Mouse (Mus musculus) stomach, embryonic 15.5 days (tissue): Measurements from ENCODE around the gene Nfe2l1. TPM values are rescaled to one million over a fixed set of nuclear protein-coding genes. Genes with fewer than 3 reads are reported as not detected.

Source experiments
- ATAC-seq: fragments of 200-750 bp; cut with Nextera tagmentation; 2 replicates; pipeline ENCODE4 v1.8.0; 2017; ENCODE audit warnings: low read depth, moderate number of reproducible peaks, moderate TSS enrichment; ENCODE audit not compliant: insufficient read depth, low FRiP score
- H3K27ac ChIP-seq: fragments of 300-500 bp; sonication (generic); 2 replicates; pipeline ENCODE4 v1.5.1; 2015; ENCODE audit warnings: mild to moderate bottlenecking, inconsistent platforms
- H3K27me3 ChIP-seq: fragments of 300-500 bp; sonication (generic); replicated peaks from 2 replicates; pipeline ENCODE4 v1.6.1; 2015; ENCODE audit warnings: inconsistent platforms
- H3K36me3 ChIP-seq: fragments of 300-500 bp; sonication (generic); 2 replicates; pipeline ENCODE4 v1.6.1; 2015; ENCODE audit warnings: inconsistent platforms
- H3K4me1 ChIP-seq: fragments of 300-500 bp; sonication (generic); 2 replicates; pipeline ENCODE4 v1.6.1; 2015; ENCODE audit warnings: inconsistent platforms
- H3K4me2 ChIP-seq: fragments of 300-500 bp; sonication (generic); 2 replicates; pipeline ENCODE4 v1.6.1; 2015; ENCODE audit warnings: mild to moderate bottlenecking, inconsistent platforms
- H3K4me3 ChIP-seq: fragments of 300-500 bp; sonication (generic); replicated peaks from 2 replicates; pipeline ENCODE4 v1.5.1; 2015; ENCODE audit warnings: inconsistent platforms
- H3K9ac ChIP-seq: fragments of 300-500 bp; sonication (generic); 2 replicates; pipeline ENCODE4 v1.6.1; 2015; ENCODE audit warnings: inconsistent platforms
- H3K9me3 ChIP-seq: fragments of 300-500 bp; sonication (generic); 2 replicates; pipeline ENCODE4 v1.6.1; 2016; ENCODE audit warnings: inconsistent platforms
- WGBS: fragments of 180-500 bp; shearing (Covaris S2); methylation state at CpG from one replicate; pipeline ENCODE4 v1.1.7; 2015; 5-methylcytosine and 5-hydroxymethylcytosine counted together
- polyA plus RNA-seq: library from polyadenylated mRNA; unstranded; fragments of >200 nt; fragmentation: Nextera tagmentation; extraction: Ambion mirVana; gene quantifications from 2 replicates; pipeline ENCODE4 v1.2.1, GENCODE M21; 2015

Gene Nfe2l1
- polyA plus RNA-seq, 1 experiment from 2014 or later = 52.6 TPM

DNA sequence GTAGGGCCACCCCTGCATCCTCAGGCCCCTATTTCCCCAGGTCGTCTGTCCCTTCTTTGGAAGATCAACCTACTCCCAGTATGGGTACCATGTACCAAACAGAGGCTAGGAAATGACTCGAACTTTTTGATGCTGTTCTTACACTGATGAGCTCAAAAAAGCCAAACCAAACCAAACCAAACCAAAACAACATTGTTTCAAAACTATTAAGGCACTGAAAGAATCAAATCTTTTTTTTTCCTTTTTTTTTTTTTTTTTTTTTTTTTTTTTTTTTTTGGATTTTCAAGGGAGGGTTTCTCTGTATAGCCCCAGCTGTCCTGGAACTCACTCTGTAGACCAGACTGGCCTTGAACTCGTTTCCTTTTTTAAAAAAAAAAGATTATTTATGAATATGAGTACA, 13.9 kb upstream of the Nfe2l1 start:
- H3K4me2 ChIP-seq = no peak overlapping the region
- no peak overlapping the region for H3K27ac ChIP-seq
- ATAC-seq = no peak
- H3K27me3 ChIP-seq = no peaks in the 10 kb centered on the region
- no peaks in the 10 kb centered on the region; the same call in 1 of the 2 replicates for H3K4me1 ChIP-seq
- 64% methylated on average over 3 of the region's 3 CpGs for WGBS
- no peaks in the 10 kb centered on the region for H3K36me3 ChIP-seq
- no peak overlapping the region for H3K4me3 ChIP-seq
- H3K9me3 ChIP-seq = no peaks in the 10 kb centered on the region
- H3K9ac ChIP-seq = no peak overlapping the region

DNA sequence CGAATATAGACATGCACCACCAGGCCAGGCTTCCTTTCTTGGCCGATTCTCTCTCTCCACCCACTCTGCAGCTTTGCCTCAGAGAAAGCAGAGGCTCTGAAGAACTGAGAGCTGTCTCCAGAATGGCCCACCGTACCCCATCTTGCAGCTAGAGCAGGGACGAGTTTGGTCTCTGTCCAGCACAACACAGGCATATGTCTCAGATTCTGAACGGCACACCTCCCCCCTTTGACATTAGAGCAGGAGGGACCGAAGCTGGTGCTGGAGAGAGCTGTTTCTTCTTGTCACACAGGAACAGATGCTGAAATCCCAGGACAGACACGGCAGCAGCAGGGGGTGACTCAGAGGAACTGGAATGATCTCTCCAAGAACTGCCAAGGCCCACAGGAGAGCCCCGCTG, 10.5 kb upstream of the Nfe2l1 start:
- ATAC-seq = no peak
- H3K4me2 ChIP-seq = no peak overlapping the region
- H3K4me3 ChIP-seq = no peak overlapping the region
- H3K4me1 ChIP-seq = no peaks in the 10 kb centered on the region; the same call in 1 of the 2 replicates
- H3K9ac ChIP-seq = no peak overlapping the region
- WGBS = 39% methylated on average over 8 of the region's 8 CpGs
- H3K36me3 ChIP-seq = no peaks in the 10 kb centered on the region
- H3K9me3 ChIP-seq = no peaks in the 10 kb centered on the region
- H3K27me3 ChIP-seq = no peaks in the 10 kb centered on the region
- no peak overlapping the region for H3K27ac ChIP-seq

DNA sequence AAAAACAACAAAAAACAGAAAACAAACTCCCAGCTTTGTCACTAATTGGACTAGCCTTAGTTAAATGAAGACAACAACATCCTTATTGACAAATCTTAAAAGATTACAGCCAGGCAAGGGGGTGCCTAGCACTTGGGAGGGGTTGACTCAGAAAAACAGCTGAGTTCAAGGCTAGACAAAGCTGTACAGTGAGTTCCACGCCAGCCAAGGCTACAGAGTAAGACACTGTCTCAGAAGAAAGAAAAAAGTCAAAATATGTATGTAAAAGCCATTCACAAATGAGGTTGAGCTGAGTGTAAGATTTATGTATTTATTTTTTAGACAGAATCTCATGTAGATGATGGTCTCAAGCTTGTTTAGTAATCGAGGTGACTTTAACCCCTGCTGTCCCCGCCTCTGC, 10.1 kb upstream of the Nfe2l1 start:
- no peak for ATAC-seq

DNA sequence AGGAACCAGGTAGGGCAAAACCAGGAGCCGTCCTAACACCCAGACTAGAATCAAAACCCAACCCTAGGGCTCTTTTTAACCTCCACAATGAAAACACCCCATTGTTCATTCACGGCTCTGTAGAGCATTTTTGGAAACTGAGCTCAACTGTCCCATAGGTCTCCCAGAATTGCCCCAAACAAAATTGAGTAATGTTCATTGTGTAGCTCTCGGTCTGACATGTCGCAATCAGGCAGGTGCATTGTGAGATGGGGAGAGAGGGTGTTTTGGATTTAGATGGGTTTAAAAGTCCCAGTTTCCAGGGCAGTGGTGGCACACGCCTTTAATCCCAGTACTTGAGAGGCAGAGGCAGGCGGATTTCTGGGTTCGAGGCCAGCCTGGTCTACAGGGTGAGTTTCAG, 9.7 kb upstream of the Nfe2l1 start:
- no peak overlapping the region for H3K4me2 ChIP-seq
- no peak for ATAC-seq
- 76% methylated on average over 7 of the region's 7 CpGs for WGBS
- no peaks in the 10 kb centered on the region for H3K27me3 ChIP-seq
- H3K36me3 ChIP-seq = no peaks in the 10 kb centered on the region
- H3K9me3 ChIP-seq = no peaks in the 10 kb centered on the region
- H3K4me1 ChIP-seq = no peaks in the 10 kb centered on the region; the same call in 1 of the 2 replicates
- H3K27ac ChIP-seq = no peak overlapping the region
- H3K9ac ChIP-seq = no peak overlapping the region
- H3K4me3 ChIP-seq = no peak overlapping the region

More for the DNA sequence above, 10.1 kb upstream of the Nfe2l1 start:
- WGBS = 73% methylated on average over 3 of the region's 3 CpGs
- Histone ChIP-seq H3K36me3 (no peaks in the 10 kb centered on the region), H3K27ac (no peak overlapping the region), H3K4me2 (no peak overlapping the region), H3K9ac (no peak overlapping the region), H3K27me3 (no peaks in the 10 kb centered on the region), H3K4me1 (no peaks in the 10 kb centered on the region; the same call in 1 of the 2 replicates), H3K4me3 (no peak overlapping the region), H3K9me3 (no peaks in the 10 kb centered on the region)

DNA sequence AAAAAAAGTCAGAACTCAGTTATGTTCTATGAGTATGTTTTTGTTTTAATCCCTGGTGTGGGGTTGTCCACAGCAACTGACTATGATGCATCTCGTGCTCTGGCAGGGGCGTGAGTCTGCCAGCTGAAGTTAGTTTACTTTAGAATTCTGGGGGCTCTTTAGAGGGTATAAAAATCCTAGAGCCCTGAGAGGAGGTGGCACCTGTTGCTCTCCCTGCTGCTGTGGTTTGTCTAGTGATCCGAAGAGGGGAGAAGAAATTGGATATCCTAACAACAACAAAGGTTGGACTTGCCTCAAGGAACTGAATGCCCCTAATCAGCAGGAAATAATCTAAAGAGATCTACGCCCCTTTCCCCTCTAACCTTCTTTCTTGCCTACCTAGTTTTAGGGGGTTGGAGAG, 8.6 kb upstream of the Nfe2l1 start:
- H3K36me3 ChIP-seq = no peaks in the 10 kb centered on the region
- no peak overlapping the region for H3K4me2 ChIP-seq
- no peaks in the 10 kb centered on the region for H3K9me3 ChIP-seq
- H3K27ac ChIP-seq = no peak overlapping the region
- H3K9ac ChIP-seq = no peak overlapping the region
- H3K4me1 ChIP-seq = no peaks in the 10 kb centered on the region; the same call in 1 of the 2 replicates
- WGBS = 55% methylated on average over 4 of the region's 4 CpGs
- ATAC-seq = no peak
- H3K4me3 ChIP-seq = no peak overlapping the region
- H3K27me3 ChIP-seq = no peaks in the 10 kb centered on the region

DNA sequence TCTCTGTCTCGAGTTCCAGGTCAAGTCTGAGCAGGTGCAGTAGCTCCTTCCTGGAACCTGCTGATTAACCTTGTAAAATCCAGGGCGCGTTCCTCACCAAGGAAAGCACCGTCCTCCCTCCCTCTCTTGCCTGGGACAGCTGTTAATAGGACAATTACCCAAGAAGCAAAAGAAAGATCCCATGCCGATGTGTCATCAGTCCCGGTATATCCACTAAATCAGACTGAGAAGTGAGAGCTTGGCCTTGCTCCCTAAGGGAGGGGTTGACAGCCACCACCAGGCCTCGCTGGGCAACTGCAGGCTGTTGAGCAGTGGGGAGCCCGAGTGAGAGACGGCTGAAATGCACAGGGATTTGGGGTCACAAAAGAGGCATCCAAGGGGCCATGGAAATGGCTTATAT, 7.5 kb upstream of the Nfe2l1 start:
- no peak for ATAC-seq
- H3K9ac ChIP-seq = no peak overlapping the region
- no peaks in the 10 kb centered on the region for H3K36me3 ChIP-seq
- no peak overlapping the region for H3K4me2 ChIP-seq
- 30% methylated on average over 9 of the region's 9 CpGs for WGBS
- H3K4me1 ChIP-seq = no peaks in the 10 kb centered on the region; the same call in 1 of the 2 replicates
- no peaks in the 10 kb centered on the region for H3K27me3 ChIP-seq
- H3K4me3 ChIP-seq = no peak overlapping the region
- no peak overlapping the region for H3K27ac ChIP-seq
- no peaks in the 10 kb centered on the region for H3K9me3 ChIP-seq

DNA sequence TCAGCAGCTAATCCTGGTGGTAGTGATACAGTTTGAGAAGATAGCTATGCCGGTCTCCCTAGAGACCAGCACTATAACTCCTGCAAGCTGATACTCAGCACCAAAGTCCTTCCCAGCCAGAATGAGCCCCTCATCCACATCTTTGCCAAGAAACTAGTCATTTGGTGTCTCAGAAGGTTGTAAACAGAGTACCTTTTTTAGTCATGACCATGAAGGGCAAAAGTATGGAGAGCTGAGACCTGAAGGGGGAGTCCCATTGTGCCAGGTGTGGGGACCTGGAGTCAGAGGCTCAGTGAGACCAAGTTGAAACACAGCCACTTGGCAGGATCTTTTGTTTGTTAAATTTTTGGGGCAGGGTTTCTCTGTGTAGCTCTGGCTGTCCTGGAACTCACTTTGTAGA, 4.4 kb upstream of the Nfe2l1 start:
- Histone ChIP-seq H3K9ac (no peak overlapping the region), H3K4me3 (no peak overlapping the region), H3K4me2 (no peak overlapping the region), H3K9me3 (no peaks in the 10 kb centered on the region), H3K36me3 (no peaks in the 10 kb centered on the region), H3K27ac (no peak overlapping the region), H3K4me1 (no peaks in the 10 kb centered on the region; the same call in 1 of the 2 replicates), H3K27me3 (no peaks in the 10 kb centered on the region)
- ATAC-seq = no peak
- 91% methylated on average over 1 of the region's 1 CpGs for WGBS

DNA sequence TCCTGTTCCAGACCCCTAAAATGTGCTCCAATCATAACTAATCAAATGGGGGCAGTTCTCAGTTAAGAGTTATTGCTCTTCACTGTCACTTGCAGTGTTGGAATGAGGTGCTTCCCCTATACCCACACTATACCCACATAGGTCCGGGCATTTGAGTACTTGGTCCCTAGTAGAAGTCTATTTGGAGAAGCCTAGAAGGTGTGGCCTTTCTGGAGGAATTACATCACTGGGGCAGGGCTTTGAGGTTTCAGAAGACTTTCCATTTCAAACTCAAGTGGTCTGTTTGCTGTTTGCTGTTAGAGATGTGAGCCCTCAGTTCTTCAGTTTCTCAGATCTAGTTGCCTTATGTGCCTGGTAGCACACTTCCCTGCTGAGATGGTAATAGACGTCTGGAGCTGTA, 3.2 kb upstream of the Nfe2l1 start:
- Histone ChIP-seq H3K9ac (no peak overlapping the region), H3K4me1 (peaks cover 8% of the 10 kb centered on the region), H3K36me3 (no peaks in the 10 kb centered on the region), H3K27ac (no peak overlapping the region), H3K4me3 (no peak overlapping the region), H3K4me2 (no peak overlapping the region), H3K27me3 (no peaks in the 10 kb centered on the region), H3K9me3 (no peaks in the 10 kb centered on the region)
- ATAC-seq = no peak
- WGBS = 64% methylated on average over 2 of the region's 2 CpGs

DNA sequence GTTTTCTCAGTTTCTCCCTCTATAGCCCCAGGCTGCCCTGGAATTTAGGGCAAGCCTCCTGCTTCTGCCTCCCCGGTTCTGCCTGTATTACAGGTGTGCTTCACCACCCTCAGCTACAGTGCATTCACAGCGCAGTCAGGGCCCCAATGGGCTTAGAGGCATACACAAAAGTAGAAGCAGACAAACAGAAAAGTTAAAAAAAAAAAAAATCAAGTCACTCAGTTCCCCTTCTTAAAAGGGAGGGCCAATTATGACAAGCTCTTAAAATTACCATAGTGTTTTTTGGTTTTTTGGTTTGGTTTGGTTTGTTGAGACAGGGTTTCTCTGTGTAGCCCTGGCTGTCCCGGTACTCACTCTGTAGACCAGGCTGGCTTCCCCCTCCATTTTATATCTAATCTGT, 2.8 kb upstream of the Nfe2l1 start:
- 93% methylated on average over 3 of the region's 3 CpGs for WGBS

DNA sequence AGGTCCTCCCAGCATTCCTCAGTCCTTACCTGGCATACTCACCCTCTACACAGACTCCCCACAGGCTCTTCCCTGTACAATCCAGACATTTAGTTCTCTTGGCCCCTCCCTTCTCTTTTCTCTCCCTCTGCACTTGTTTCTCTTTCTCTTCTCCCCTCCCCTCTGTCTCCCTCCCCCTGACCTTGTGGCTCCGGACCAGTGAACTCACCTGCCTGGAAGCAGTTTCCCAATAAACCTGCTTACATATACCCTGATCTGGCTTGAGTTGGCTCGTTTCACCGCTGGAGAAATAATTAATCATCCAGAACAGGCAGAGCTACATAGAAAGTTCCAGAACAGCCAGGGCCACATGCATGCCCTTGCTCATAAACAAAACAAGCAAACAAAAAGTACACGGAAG, 1.7 kb upstream of the Nfe2l1 start:
- 45% methylated on average over 4 of the region's 4 CpGs for WGBS
- no peak overlapping the region for H3K4me2 ChIP-seq
- peak overlapping the region; percentile 35; the same call in 1 of the 2 replicates for H3K27ac ChIP-seq

More for the DNA sequence above, 2.8 kb upstream of the Nfe2l1 start:
- H3K36me3 ChIP-seq = no peaks in the 10 kb centered on the region
- ATAC-seq = no peak
- H3K27ac ChIP-seq = no peak overlapping the region
- no peak overlapping the region for H3K4me2 ChIP-seq
- H3K4me3 ChIP-seq = no peak overlapping the region
- no peaks in the 10 kb centered on the region for H3K27me3 ChIP-seq
- H3K9ac ChIP-seq = no peak overlapping the region
- H3K9me3 ChIP-seq = no peaks in the 10 kb centered on the region
- peaks cover 13% of the 10 kb centered on the region for H3K4me1 ChIP-seq

DNA sequence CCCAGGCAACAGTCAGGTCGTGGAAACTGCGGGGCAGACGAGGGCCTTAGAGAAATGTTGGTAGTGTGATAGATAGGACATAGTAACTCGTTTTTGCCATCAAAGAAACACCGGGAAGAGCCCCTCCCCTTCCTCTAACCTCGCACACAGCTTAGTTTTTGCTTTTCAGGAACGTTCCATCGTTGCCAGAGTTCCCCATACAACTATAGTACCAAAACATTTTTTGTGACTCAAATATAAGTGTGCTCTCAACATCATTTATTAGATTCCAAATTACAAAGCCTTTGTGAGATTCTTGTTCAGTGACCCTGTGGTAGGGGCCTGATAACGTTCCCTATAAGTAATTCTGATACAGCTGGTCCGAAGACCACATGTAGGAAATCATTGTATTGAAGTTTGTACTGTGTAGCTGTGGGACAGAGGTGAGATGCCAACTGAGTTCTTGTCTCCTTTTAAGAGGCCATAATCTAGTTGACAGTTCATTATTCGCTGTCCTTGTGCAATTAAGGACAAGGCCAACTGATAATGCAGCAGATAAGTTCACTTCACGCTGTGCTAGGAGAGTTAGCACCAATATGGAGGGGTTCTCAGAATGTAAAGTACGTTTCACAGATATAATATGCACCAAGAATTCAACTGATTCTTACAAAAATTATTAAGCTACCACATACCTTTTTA, 910 bp upstream of the Nfe2l1 start:
- ATAC-seq = no peak
- WGBS = 15% methylated on average over 13 of the region's 13 CpGs
- 0 out of 2 replicates have a peak, but pooled peaks cover 13% of the 10 kb centered on the region for H3K36me3 ChIP-seq
- peaks cover 31% of the 10 kb centered on the region for H3K4me1 ChIP-seq
- peak overlapping the region; percentile 57 for H3K4me2 ChIP-seq
- H3K27ac ChIP-seq = peak overlapping the region; percentile 98
- peak overlapping the region; percentile 77 for H3K4me3 ChIP-seq
- H3K27me3 ChIP-seq = no peaks in the 10 kb centered on the region
- no peaks in the 10 kb centered on the region for H3K9me3 ChIP-seq
- peak overlapping the region; percentile 61 for H3K9ac ChIP-seq

More for the DNA sequence above, 1.7 kb upstream of the Nfe2l1 start:
- H3K4me3 ChIP-seq = no peak overlapping the region
- H3K9ac ChIP-seq = no peak overlapping the region
- H3K9me3 ChIP-seq = no peaks in the 10 kb centered on the region
- no peak for ATAC-seq
- no peaks in the 10 kb centered on the region for H3K27me3 ChIP-seq
- 0 out of 2 replicates have a peak, but pooled peaks cover 7% of the 10 kb centered on the region for H3K36me3 ChIP-seq
- peaks cover 23% of the 10 kb centered on the region for H3K4me1 ChIP-seq

DNA sequence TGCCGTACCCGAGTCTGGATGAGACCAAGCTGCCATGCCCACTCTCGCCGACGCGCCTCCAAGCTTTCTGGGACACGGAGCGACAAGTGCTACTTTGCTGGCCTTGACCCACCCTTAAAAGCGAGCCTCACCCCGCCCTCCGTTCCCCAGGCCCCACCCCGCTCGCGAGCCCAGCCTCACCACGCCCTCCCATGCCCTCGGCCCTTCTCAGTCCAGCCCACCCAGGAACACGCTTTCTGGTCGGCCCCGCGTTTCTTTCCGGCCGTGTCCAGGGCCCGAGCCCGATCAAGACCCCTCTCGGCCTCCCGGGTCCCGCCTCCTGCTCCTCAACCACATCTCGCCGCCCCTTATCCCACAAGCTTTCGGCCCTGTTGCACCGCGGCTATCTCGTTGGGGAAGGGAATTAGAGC, 360 bp downstream of the Nfe2l1 start:
- Histone ChIP-seq H3K27me3 (no peaks in the 10 kb centered on the region), H3K4me2 (peak overlapping the region; percentile 71), H3K27ac (peak overlapping the region; percentile 98), H3K4me3 (peak overlapping the region; percentile 77), H3K9me3 (no peaks in the 10 kb centered on the region), H3K4me1 (peaks cover 44% of the 10 kb centered on the region), H3K9ac (peak overlapping the region; percentile 85), H3K36me3 (0 out of 2 replicates have a peak, but pooled peaks cover 13% of the 10 kb centered on the region)
- WGBS = 0% methylated on average over 33 of the region's 33 CpGs
- peak; percentile 82 for ATAC-seq
